Mouse (Mus musculus): Measurements from ENCODE around the gene Vars. TPM values are rescaled to one million over a fixed set of nuclear protein-coding genes. Genes with fewer than 3 reads are reported as not detected.
"Not testable (repeated sequence)": the region's sequence is repeated elsewhere in the genome, so short reads cannot be mapped to it uniquely, and the experiment has no call there.

Vars gene
- polyA plus RNA-seq, 1 experiment from 2014 or later = 197 TPM

DNA sequence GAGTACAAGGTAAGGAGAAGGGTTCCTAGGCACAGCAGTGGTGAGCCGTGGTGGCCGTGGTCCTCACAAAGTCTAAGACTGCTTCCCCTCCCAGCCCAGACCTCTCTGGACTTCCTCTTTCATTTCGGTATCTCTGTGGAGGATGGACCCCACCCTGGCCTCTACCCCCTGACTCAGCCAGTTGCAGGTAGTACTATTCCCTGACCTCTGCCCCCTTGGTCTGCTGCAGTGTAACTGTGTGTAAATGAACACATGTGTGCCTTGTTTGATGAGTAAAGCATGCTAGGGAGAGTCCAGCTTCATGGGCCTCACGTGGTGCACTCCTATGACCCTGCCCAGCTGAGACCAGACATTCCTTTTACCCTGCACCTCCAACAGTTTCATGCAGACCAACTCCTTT is 23.0 kb downstream of the Vars start:
- Histone ChIP-seq H3K36me3 (replicated peaks) (peaks cover 2% of the 10 kb centered on the region), H3K27me3 (replicated peaks; ENCODE audit: low read depth, poor library complexity, severe bottlenecking) (0 out of 2 replicates have a peak, but pooled peaks cover under 1% of the 10 kb centered on the region), H3K4me3 (no peak overlapping the region), H3K9me3 (no peaks in the 10 kb centered on the region), H3K4me1 (peaks cover 68% of the 10 kb centered on the region), H3K27ac (replicated peaks) (no peak overlapping the region)
- WGBS = 67% methylated on average over 4 of the region's 4 CpGs
- DNase-seq (ENCODE audit: low spot score) = no peak

GRCm38 (mm10) chr17:35024261-35024660 is 23.5 kb downstream of the Vars start:
- H3K27me3 ChIP-seq (replicated peaks; ENCODE audit: low read depth, poor library complexity, severe bottlenecking) = 0 out of 2 replicates have a peak, but pooled peaks cover 3% of the 10 kb centered on the region
- DNase-seq (ENCODE audit: low spot score) = no peak
- no peaks in the 10 kb centered on the region; the same call in 1 of the 2 replicates for H3K36me3 ChIP-seq (replicated peaks)
- peaks cover 73% of the 10 kb centered on the region for H3K4me1 ChIP-seq
- peak overlapping the region; percentile 17; the same call in 1 of the 2 replicates for H3K4me3 ChIP-seq
- H3K27ac ChIP-seq (replicated peaks) = peak overlapping the region; percentile 59; the same call in 1 of the 2 replicates
- H3K9me3 ChIP-seq = no peaks in the 10 kb centered on the region
- 79% methylated on average over 13 of the region's 13 CpGs for WGBS

GRCm38 (mm10) chr17:35024691-35025488 is 24.1 kb downstream of the Vars start:
- Histone ChIP-seq H3K4me1 (peaks cover 79% of the 10 kb centered on the region), H3K27me3 (replicated peaks; ENCODE audit: low read depth, poor library complexity, severe bottlenecking) (0 out of 2 replicates have a peak, but pooled peaks cover 3% of the 10 kb centered on the region), H3K4me3 (peak overlapping the region; percentile 9; the same call in 1 of the 2 replicates), H3K27ac (replicated peaks) (peak overlapping the region; percentile 59), H3K36me3 (replicated peaks) (no peaks in the 10 kb centered on the region), H3K9me3 (no peaks in the 10 kb centered on the region)
- 64% methylated on average over 8 of the region's 10 CpGs for WGBS
- no peak for DNase-seq (ENCODE audit: low spot score)

GRCm38 (mm10) chr17:35026206-35026605 is 25.4 kb downstream of the Vars start:
- DNase-seq (ENCODE audit: low spot score) = no peak
- peaks cover 84% of the 10 kb centered on the region for H3K4me1 ChIP-seq
- no peak overlapping the region for H3K4me3 ChIP-seq
- 85% methylated on average over 5 of the region's 5 CpGs for WGBS
- no peaks in the 10 kb centered on the region for H3K9me3 ChIP-seq
- peak overlapping the region; percentile 48 for H3K27ac ChIP-seq (replicated peaks)
- no peaks in the 10 kb centered on the region for H3K36me3 ChIP-seq (replicated peaks)
- 0 out of 2 replicates have a peak, but pooled peaks cover 3% of the 10 kb centered on the region for H3K27me3 ChIP-seq (replicated peaks; ENCODE audit: low read depth, poor library complexity, severe bottlenecking)

GRCm38 (mm10) chr17:35027277-35028068 is 26.7 kb downstream of the Vars start, which contains the start of gene Sapcd1:
Gene Sapcd1, minus strand, starts transcription at chr17:35028016.
- Histone ChIP-seq H3K27ac (replicated peaks) (peak within 1 kb of the TSS; percentile 81), H3K27me3 (replicated peaks; ENCODE audit: low read depth, poor library complexity, severe bottlenecking) (0 out of 2 replicates have a peak, but pooled peaks cover 3% of the 10 kb centered on the region), H3K4me1 (peaks cover 74% of the 10 kb centered on the region), H3K9me3 (no peaks in the 10 kb centered on the region), H3K4me3 (peak within 1 kb of the TSS; percentile 35), H3K36me3 (replicated peaks) (no peaks in the 10 kb centered on the region)
- 45% methylated on average over 13 of the region's 13 CpGs for WGBS
- DNase-seq (ENCODE audit: low spot score) = peak; percentile 53

DNA sequence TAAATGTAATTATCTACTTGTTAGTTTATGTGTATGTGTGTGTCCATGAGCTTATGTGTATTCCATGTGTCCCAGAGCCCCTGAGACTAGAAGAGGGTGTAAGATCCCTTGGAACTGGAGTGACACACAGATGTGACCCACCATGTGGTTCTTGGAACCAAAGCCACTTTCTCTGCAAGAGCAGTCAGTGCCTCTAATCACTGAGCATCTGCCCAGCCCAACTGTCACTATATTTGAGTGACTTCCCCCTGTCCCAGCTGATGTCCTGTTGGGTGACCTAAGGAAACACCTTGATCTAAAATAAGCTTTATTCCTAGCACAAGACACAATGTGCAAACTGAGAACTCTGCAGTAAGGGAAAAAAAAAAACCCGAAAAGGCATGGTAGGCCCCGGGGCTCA is 27.5 kb downstream of the Vars start:
- 86% methylated on average over 2 of the region's 2 CpGs for WGBS
- Histone ChIP-seq H3K27me3 (replicated peaks; ENCODE audit: low read depth, poor library complexity, severe bottlenecking) (0 out of 2 replicates have a peak, but pooled peaks cover 3% of the 10 kb centered on the region), H3K27ac (replicated peaks) (no peak overlapping the region), H3K4me1 (peaks cover 72% of the 10 kb centered on the region), H3K9me3 (no peaks in the 10 kb centered on the region), H3K4me3 (no peak overlapping the region), H3K36me3 (replicated peaks) (no peaks in the 10 kb centered on the region)
- no peak for DNase-seq (ENCODE audit: low spot score)

DNA sequence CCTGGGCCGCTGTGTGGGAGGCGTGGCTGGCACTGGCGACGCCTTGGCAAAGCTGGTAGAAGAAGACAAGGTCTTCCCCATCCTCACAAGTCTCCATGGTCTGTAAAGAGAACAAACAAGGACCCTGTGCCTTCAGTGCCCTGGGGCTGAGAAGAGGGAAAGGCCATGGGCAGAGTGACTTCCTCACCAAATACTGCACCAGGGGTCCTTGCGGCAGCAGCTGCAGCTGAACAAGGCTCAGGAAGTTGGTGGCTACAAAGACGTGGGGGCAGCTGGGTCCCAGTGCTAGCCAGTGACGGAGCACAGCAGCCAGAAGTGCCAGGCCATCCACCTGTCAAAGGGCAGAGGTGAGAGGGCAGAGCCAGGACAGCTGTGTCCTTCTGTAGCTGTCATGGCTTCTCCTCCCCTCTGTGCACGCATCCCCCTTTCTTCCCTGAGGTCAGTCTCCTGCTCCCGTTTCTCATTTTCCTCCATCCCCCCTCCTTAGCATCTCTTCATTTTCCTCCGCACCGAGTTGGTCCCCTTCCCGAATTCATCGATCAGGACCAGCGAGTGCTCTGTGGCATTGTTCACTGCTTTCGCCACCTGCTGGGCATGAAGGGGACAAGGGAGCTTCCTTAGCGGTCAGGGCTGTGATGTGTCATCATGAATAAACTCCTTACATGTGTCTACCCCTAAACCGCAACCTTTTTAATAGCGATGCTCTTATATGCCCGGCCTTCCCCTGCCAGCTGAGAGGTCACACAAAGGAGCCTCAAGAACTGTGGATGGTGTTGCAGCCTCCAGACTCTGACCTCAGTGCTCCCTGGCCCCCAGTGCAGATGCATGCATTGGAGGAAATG is 29.1 kb downstream of the Vars start:
- Histone ChIP-seq H3K27me3 (replicated peaks; ENCODE audit: low read depth, poor library complexity, severe bottlenecking) (0 out of 2 replicates have a peak, but pooled peaks cover 3% of the 10 kb centered on the region), H3K4me1 (peaks cover 56% of the 10 kb centered on the region), H3K36me3 (replicated peaks) (no peaks in the 10 kb centered on the region), H3K4me3 (no peak overlapping the region), H3K27ac (replicated peaks) (peak overlapping the region; percentile 55), H3K9me3 (no peaks in the 10 kb centered on the region)
- WGBS = 30% methylated on average over 19 of the region's 19 CpGs
- DNase-seq (ENCODE audit: low spot score) = peak; percentile 42

GRCm38 (mm10) chr17:35031272-35031671 is 30.5 kb downstream of the Vars start:
- H3K36me3 ChIP-seq (replicated peaks) = no peaks in the 10 kb centered on the region
- peaks cover 45% of the 10 kb centered on the region for H3K4me1 ChIP-seq
- H3K4me3 ChIP-seq = no peak overlapping the region
- H3K9me3 ChIP-seq = no peaks in the 10 kb centered on the region
- 0 out of 2 replicates have a peak, but pooled peaks cover 3% of the 10 kb centered on the region for H3K27me3 ChIP-seq (replicated peaks; ENCODE audit: low read depth, poor library complexity, severe bottlenecking)
- H3K27ac ChIP-seq (replicated peaks) = no peak overlapping the region
- DNase-seq (ENCODE audit: low spot score) = no peak
- WGBS = 92% methylated on average over 11 of the region's 11 CpGs

DNA sequence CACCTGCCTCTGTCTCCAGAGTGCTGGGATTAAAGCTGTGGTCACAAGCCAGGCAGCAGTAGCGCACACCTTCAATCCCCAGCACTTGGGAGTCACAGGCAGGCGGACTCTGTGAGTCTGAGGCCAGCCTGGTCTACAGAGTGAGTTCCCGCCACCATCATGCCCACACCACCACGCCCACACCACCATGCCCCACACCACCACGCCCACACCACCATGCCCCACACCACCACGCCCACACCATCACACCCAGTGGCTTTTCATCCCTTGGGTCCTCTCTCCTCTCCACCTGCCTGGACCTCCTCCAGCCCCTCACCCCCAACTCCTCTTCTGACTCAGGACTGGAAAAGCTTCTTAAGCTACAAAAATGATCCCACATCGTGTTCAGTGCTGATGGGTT is 31.1 kb downstream of the Vars start:
- Histone ChIP-seq H3K27ac (replicated peaks) (no peak overlapping the region), H3K9me3 (no peaks in the 10 kb centered on the region), H3K4me1 (peaks cover 39% of the 10 kb centered on the region), H3K4me3 (no peak overlapping the region), H3K27me3 (replicated peaks; ENCODE audit: low read depth, poor library complexity, severe bottlenecking) (0 out of 2 replicates have a peak, but pooled peaks cover 3% of the 10 kb centered on the region), H3K36me3 (replicated peaks) (no peaks in the 10 kb centered on the region)
- no peak for DNase-seq (ENCODE audit: low spot score)
- 91% methylated on average over 7 of the region's 7 CpGs for WGBS

DNA sequence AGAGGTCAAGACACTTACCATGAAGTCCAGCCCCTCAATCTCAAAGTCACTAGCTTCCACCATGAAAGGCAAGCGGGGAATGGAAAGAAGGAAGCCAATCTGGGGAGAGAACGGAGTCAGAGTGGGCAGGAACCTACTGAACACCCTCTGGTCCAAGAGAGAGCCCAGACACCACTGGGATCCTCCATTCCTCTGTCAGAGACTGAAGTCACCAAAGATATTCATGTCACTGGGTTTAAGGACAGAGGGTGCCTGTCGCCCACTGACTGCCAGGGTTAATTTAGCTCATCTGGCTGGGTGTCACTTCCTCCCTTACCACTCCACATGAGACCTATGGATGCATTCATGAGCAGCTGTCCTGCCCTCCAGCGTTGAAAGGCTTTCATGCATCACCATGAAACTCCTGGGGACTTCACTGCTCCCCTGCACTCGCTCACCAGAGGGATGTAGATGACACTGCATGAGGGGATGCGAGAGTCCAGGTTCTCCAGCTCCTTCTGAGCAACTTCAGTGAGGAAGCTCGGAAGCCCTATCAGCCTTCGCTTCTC is 31.6 kb downstream of the Vars start:
- H3K27me3 ChIP-seq (replicated peaks; ENCODE audit: low read depth, poor library complexity, severe bottlenecking) = 0 out of 2 replicates have a peak, but pooled peaks cover 3% of the 10 kb centered on the region
- H3K36me3 ChIP-seq (replicated peaks) = no peaks in the 10 kb centered on the region
- 70% methylated on average over 8 of the region's 8 CpGs for WGBS
- H3K9me3 ChIP-seq = no peaks in the 10 kb centered on the region
- H3K27ac ChIP-seq (replicated peaks) = no peak overlapping the region
- H3K4me3 ChIP-seq = no peak overlapping the region
- DNase-seq (ENCODE audit: low spot score) = no peak
- peaks cover 34% of the 10 kb centered on the region for H3K4me1 ChIP-seq

GRCm38 (mm10) chr17:35033703-35034102 is 32.9 kb downstream of the Vars start:
- WGBS = 67% methylated on average over 1 of the region's 1 CpGs
- not testable (repeated sequence) for DNase-seq (ENCODE audit: low spot score); H3K27ac ChIP-seq (replicated peaks)

More at GRCm38 (mm10) chr17:35033703-35034102, 32.9 kb downstream of the Vars start:
- not testable (repeated sequence) for H3K36me3 ChIP-seq (replicated peaks); H3K4me3 ChIP-seq; H3K27me3 ChIP-seq (replicated peaks; ENCODE audit: low read depth, poor library complexity, severe bottlenecking); H3K9me3 ChIP-seq
- H3K4me1 ChIP-seq = peaks cover 22% of the 10 kb centered on the region

Measured in embryonic facial prominence, embryonic 10.5 days (tissue).